In genomic region chrX:134132295-134132694, GRCm38 (mm10) we compare ENCODE assay signal across 9 mouse cellular contexts. TPM values are rescaled to one million over a fixed set of nuclear protein-coding genes. Genes with fewer than 3 reads are reported as not detected.
A peak's percentile ranks its signal among the peaks of the same experiment; 100 is the strongest.
DNase-seq lines count a peak whose midpoint lies in the region; ATAC-seq and TF ChIP-seq lines count a peak whose summit lies in the region.
"Had no signal": no experiment of that assay in that cellular context is flagged by ENCODE, and none has a peak within 500 bp of the region (broad histone marks: within the 10 kb centered on the region; RNA-seq: fewer than 3 reads in every experiment).

No protein-coding gene starts in this region.

- no peaks in the 10 kb centered on the region for H3K9me3 ChIP-seq in midbrain, embryonic 12.5 days
- no peaks in the 10 kb centered on the region for H3K9me3 ChIP-seq in midbrain, embryonic 10.5 days (replicated peaks)
- no peaks in the 10 kb centered on the region for H3K9me3 ChIP-seq in forebrain, embryonic 11.5 days (ENCODE audit: control insufficient read depth, low read length)
- H3K9me3 ChIP-seq: neural tube, embryonic 12.5 days had no signal

- no peak for DNase-seq in gastrocnemius, adult 2 months
- DNase-seq in gastrocnemius, postnatal 25 days = no peak
- DNase-seq in midbrain, embryonic 10.5 days (ENCODE audit: low spot score) = no peak
- peak; percentile 65 for DNase-seq in brain, adult 2 months (ENCODE audit: low read depth, low spot score)
- DNase-seq in left cerebral cortex, postnatal 25 days (ENCODE audit: low spot score in 2 of 2) = peak; percentile 7 to 36
- DNase-seq in yolk sac, embryonic 10.5 days (ENCODE audit: low spot score) = no peak
- no peak for DNase-seq in forebrain, embryonic 11.5 days (ENCODE audit: low spot score)

- intact Hi-C loops in gastrocnemius, adult 2 months (cut with DNase I) = no loop called here
- intact Hi-C loops in left cerebral cortex, postnatal 25 days (cut with DNase I) = loop anchor here (5.0 to 10.0 kb wide), 2 partner anchors 185 to 223 kb away; no protein-coding TSS in a partner anchor

- peak; percentile 49 for TF ChIP-seq CTCF in gastrocnemius, adult 2 months (IDR thresholded peaks at IDR 0.05)

- no peak overlapping the region for H3K9ac ChIP-seq in midbrain, embryonic 12.5 days (replicated peaks)
- H3K9ac ChIP-seq in forebrain, embryonic 11.5 days (ENCODE audit: low read length) = no peak overlapping the region
- H3K9ac ChIP-seq: neural tube, embryonic 12.5 days had no signal

- WGBS in midbrain, embryonic 12.5 days = 32% methylated on average over 5 of the region's 5 CpGs
- 28% methylated on average over 5 of the region's 5 CpGs for WGBS in midbrain, embryonic 10.5 days
- 25% methylated on average over 5 of the region's 5 CpGs for WGBS in forebrain, embryonic 11.5 days

- peaks cover 25% of the 10 kb centered on the region for H3K27me3 ChIP-seq in midbrain, embryonic 12.5 days
- peaks cover 79% of the 10 kb centered on the region for H3K27me3 ChIP-seq in midbrain, embryonic 10.5 days (ENCODE audit: low read depth, poor library complexity, severe bottlenecking)
- peaks cover 4% of the 10 kb centered on the region; the same call in 1 of the 2 replicates for H3K27me3 ChIP-seq in forebrain, embryonic 11.5 days (ENCODE audit: control insufficient read depth, insufficient read depth, low read length)
- H3K27me3 ChIP-seq: neural tube, embryonic 12.5 days had no signal

- H3K36me3 ChIP-seq in midbrain, embryonic 12.5 days = no peaks in the 10 kb centered on the region
- no peaks in the 10 kb centered on the region for H3K36me3 ChIP-seq in midbrain, embryonic 10.5 days
- H3K36me3 ChIP-seq in forebrain, embryonic 11.5 days (ENCODE audit: control insufficient read depth, insufficient read depth, low read length) = no peaks in the 10 kb centered on the region
- H3K36me3 ChIP-seq: neural tube, embryonic 12.5 days had no signal

- H3K4me3 ChIP-seq in gastrocnemius, adult 2 months = no peak overlapping the region
- H3K4me3 ChIP-seq in midbrain, embryonic 12.5 days = no peak overlapping the region
- H3K4me3 ChIP-seq in midbrain, embryonic 10.5 days = no peak overlapping the region
- H3K4me3 ChIP-seq in forebrain, embryonic 11.5 days (ENCODE audit: low read depth, low read length) = no peak overlapping the region
- H3K4me3 ChIP-seq: neural tube, embryonic 12.5 days had no signal

- no peak overlapping the region for H3K27ac ChIP-seq in gastrocnemius, adult 2 months
- H3K27ac ChIP-seq in midbrain, embryonic 12.5 days (replicated peaks) = no peak overlapping the region
- H3K27ac ChIP-seq in midbrain, embryonic 10.5 days (replicated peaks) = no peak overlapping the region
- H3K27ac ChIP-seq in forebrain, embryonic 11.5 days (ENCODE audit: low read depth, low read length) = no peak overlapping the region
- H3K27ac ChIP-seq: neural tube, embryonic 12.5 days had no signal

- no peak overlapping the region for H3K4me2 ChIP-seq in midbrain, embryonic 12.5 days (replicated peaks)
- H3K4me2 ChIP-seq in forebrain, embryonic 11.5 days (ENCODE audit: low read depth, low read length, severe bottlenecking) = no peak overlapping the region
- H3K4me2 ChIP-seq: neural tube, embryonic 12.5 days had no signal

- 0 out of 2 replicates have a peak, but pooled peaks have one; percentile 47 for ATAC-seq in midbrain, embryonic 12.5 days (ENCODE audit: low FRiP score, low read depth)
- ATAC-seq in forebrain, embryonic 11.5 days (replicated peaks; ENCODE audit: low FRiP score) = no peak

- H3K4me1 ChIP-seq in midbrain, embryonic 12.5 days = no peaks in the 10 kb centered on the region
- no peaks in the 10 kb centered on the region for H3K4me1 ChIP-seq in midbrain, embryonic 10.5 days
- no peaks in the 10 kb centered on the region for H3K4me1 ChIP-seq in forebrain, embryonic 11.5 days (replicated peaks; ENCODE audit: control insufficient read depth, insufficient read depth, low read length)
- H3K4me1 ChIP-seq: neural tube, embryonic 12.5 days had no signal

RNA-seq across cellular contexts. Expression of gene Xkrx, which starts 29.6 kb away (rescaled TPM):
- total RNA-seq in gastrocnemius, adult 2 months (2021) = 1 to 10 TPM in 1 of 2 experiments, under 1 TPM in 1; 0.64 to 1.2 TPM
- 1 to 10 TPM in 1 of 2 experiments, under 1 TPM in 1; 0.33 to 1.1 TPM for total RNA-seq in gastrocnemius, postnatal 25 days (2021)
- polyA plus RNA-seq in midbrain, embryonic 12.5 days (2016; fragmentation: Nextera tagmentation; extraction: Ambion mirVana) = 0.06 TPM in 1 of 2 replicates, not detected in the other
- 0.05 TPM in 2 replicates for polyA plus RNA-seq in midbrain, embryonic 10.5 days (2016; fragmentation: Nextera tagmentation; extraction: Ambion mirVana)
- 1 to 10 TPM; 1.1 to 1.5 TPM for total RNA-seq in left cerebral cortex, postnatal 25 days (2021)
- not detected in 2 replicates for polyA plus RNA-seq in forebrain, embryonic 11.5 days (2014; fragmentation: Nextera tagmentation; extraction: Ambion mirVana)

RNA-seq across cellular contexts. Expression of gene Arl13a, which starts 55.0 kb away (rescaled TPM):
- total RNA-seq in gastrocnemius, adult 2 months (2021) = not detected
- total RNA-seq in gastrocnemius, postnatal 25 days (2021) = not detected
- not detected in 2 replicates for polyA plus RNA-seq in midbrain, embryonic 12.5 days (2016; fragmentation: Nextera tagmentation; extraction: Ambion mirVana)
- polyA plus RNA-seq in midbrain, embryonic 10.5 days (2016; fragmentation: Nextera tagmentation; extraction: Ambion mirVana) = not detected in 2 replicates
- not detected for total RNA-seq in left cerebral cortex, postnatal 25 days (2021)
- not detected in 2 replicates for polyA plus RNA-seq in forebrain, embryonic 11.5 days (2014; fragmentation: Nextera tagmentation; extraction: Ambion mirVana)
- polyA plus RNA-seq: neural tube, embryonic 12.5 days had no signal

Comparison
In these comparisons a context has a peak if more than half of its experiments do, and no peak if none do; other contexts are left out.
1. DNase-seq: peak in brain, adult 2 months (single experiment) and left cerebral cortex, postnatal 25 days (2 of 2); none in gastrocnemius, adult 2 months (single experiment), gastrocnemius, postnatal 25 days (single experiment), midbrain, embryonic 10.5 days (single experiment), yolk sac, embryonic 10.5 days (single experiment) and forebrain, embryonic 11.5 days (single experiment).